Mouse (Mus musculus) layer of hippocampus, adult 9-11 months (tissue): ENCODE results near the gene Rpp25l.
"Not testable (repeated sequence)": the region's sequence is repeated elsewhere in the genome, so short reads cannot be mapped to it uniquely, and the experiment has no call there.

Experiments used
- DNase-seq: peaks from one replicate; pipeline ENCODE4 v3.0.0; 2022

The Rpp25l gene

DNA sequence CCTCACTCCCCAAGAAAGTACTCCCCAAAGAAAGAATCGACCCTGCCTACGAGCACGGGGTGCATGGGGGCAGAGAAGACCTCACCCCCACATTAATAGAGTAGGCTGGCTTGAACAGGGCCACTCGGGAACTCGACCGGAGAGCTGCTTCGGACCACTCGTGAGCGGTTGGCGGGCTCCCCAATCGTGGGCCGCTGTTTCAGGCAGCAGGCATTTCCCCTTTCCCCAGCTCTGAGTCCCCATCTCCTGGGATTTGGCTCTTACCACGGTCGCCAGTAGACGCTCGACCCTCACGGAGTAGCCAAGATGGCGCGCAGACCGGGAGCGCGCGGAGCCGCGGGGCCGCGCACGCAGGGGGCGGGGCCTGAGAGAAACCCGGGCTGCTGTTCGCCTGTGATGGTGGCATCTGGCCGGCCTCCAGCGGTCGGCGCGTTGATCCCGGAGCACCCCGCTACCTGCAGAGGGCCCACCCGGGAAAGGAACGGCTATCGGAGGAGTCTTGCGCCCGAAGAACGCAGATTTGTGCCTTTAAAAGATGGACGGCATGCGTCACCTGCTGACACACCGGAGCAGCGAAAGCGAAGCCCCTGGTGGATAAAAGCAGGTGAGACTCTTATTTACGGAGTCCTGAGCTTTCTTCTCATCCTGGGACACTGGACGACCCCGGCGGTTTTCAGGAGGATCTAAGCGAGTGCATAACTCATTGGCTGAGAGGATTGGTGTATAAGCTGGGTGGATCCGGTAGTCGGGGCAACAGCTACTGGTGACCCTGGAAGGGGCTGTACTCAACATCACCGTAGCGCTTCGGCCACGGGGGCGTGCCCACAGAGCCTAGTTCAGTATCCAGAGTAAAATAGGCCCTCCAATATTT lies at the start of gene Rpp25l:
TSS of gene Rpp25l (minus strand) at position 338 of the 871 bp plus-strand sequence.
- DNase-seq = peak; percentile 76

DNA sequence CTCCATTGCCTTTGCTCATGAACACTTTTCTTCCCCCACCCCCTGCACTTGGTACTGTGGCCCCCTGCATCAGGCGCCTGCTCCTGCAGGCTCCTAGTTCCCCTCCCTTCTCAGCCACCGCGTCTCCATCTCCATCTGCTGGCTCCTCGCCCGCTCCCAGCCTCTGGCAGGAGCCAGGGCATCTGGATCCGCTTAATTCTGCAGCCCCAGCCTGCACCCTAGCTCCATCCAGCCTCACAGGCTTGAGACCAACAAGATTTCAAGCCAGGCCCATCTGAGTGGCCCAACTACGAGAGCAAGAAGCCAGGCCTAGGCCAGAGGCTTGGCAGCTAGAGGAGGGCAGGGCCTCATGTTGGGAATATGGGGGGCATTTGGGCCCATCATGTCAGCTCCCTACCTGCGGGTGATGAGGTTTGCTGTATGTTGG lies 49.4 kb upstream of the Rpp25l start:
- DNase-seq = not testable (repeated sequence)

- no peak for DNase-seq
Observed at GRCm38 (mm10) chr4:41762099-41762687, 48.9 kb upstream of the Rpp25l start.

DNA sequence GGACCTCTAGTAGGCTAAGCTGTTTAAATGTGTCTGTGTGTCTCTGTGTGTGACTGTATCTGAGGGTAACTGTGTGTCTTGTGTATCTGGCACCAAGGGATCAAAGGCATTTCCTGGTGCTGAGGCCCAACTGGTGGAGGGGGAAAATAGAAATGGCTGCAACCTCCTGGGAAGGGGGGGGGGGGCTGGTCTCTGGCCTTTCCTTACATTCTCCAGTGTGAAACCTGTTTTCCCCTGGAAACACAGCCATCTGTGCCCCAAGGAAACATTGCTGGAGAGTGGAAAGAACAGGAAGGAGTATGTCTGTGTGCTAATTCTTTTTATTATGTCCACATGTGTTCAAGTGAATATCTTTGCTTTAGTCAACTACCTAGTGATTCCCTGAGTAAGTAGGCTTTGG lies 48.3 kb upstream of the Rpp25l start:
- no peak for DNase-seq

DNA sequence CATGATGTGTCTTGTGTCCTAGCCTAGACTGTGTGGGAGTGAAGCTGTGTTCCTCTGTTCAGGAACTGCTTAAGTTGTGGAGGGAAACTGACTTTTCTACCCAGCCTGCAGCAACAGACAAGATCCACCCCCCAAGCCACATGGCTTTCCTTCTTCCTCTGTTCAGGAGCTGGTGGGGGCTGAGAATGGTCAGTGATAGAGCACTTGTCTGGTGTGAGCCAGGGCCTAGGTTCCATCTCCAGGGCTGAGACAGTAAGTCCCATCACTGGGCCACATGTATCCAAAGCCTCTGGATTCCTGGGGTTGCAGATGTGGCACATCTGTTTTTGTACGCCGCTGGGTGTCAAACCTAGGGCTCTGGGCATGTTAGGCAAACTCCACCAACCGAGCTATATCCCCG lies 47.6 kb upstream of the Rpp25l start:
- no peak for DNase-seq

GRCm38 (mm10) chr4:41760288-41760721 lies 47.0 kb upstream of the Rpp25l start:
- peak; percentile 87 for DNase-seq

GRCm38 (mm10) chr4:41759656-41760287 lies 46.4 kb upstream of the Rpp25l start:
- no peak for DNase-seq

DNA sequence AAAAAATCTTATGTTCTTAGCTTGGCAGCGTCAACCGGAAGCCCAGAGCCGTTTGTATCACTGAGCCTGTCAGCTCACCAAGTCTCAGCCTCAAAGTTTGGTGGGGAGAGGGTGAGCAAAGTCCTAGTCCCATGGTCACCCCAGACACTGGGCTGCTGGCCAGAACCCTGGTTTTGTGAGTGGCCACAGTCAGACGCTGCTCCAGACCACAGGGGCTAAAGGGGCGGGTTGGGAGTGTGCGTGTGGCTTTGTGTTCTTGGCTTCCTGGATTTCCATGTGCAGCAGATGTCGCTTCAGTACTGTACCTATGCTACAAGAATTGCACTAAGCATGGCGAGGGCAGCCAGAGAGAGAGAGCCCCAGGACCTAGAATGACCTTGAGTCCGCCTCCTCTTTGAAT lies 45.9 kb upstream of the Rpp25l start:
- no peak for DNase-seq

DNA sequence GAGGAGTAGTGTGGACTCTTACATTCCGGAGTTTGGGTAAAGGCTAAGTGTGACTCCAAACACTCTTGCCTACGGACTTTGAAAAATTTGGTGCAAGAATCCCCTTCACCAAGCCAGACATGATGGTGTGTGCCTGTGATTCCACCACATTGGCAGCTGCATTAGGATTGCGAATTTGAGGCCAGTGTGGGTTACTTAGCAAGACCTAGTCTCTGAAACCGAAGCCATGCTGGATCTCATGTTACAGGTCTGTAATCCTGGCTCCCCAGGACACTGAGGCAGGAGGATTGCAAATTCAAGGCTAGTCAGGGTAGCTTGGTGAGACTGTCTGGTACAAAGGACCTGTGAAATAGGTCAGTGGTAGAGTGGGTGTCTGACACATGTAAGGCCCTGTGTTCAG lies 45.4 kb upstream of the Rpp25l start:
- no peak for DNase-seq

DNA sequence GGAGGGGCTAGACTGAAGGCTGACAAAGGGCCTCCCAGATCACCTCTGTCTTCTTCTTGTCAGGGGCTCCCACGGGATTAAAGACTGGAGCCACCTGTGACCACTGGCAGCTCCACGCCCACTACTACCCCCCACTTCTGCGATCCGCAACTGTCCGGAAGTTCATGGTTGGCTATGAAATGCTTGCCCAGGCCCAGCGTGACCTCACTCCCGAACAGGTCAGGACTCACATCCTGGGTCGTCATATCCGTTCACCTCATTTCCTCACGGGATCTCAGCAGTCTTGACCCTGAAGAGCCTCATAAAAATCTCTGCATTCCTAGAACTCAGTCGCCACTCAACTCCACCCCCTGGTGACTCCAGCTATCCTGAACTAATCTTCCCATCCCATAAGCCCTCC lies 44.7 kb upstream of the Rpp25l start:
- no peak for DNase-seq

DNA sequence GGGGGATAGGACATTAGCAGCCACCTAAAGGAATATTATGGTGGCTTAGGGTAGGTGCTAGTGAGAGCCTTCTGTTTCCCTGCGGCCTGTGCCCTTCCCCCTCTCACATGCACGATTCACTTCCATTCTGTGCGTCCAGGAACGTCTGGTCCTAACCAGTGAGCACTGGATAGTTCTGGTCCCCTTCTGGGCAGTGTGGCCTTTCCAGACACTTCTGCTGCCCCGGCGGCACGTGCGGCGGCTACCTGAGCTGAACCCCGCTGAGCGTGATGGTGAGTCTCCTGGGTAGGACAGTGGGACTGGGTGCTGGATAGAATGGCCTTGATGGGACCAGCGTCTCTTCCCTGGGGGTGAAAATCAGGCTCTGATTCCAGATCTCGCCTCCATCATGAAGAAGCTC lies 44.0 kb upstream of the Rpp25l start:
- no peak for DNase-seq

DNA sequence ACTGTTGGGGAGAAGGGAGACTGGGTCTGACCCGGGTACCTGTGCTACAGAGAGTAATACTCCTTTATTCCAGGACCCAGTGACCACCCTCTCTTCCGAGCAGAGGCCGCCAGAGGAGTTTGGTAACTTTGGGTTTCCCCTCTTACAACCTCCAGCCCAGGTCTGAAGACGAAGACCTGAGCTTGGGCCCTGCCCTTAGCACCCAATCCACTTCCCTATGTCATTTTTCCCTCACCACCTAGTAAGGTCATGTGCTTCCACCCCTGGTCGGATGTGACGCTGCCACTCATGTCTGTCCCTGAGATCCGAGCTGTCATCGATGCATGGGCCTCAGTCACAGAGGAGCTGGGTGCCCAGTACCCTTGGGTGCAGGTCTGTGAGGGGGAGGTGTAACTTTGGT lies 43.1 kb upstream of the Rpp25l start:
- DNase-seq = no peak

GRCm38 (mm10) chr4:41755338-41756305 lies 42.3 kb upstream of the Rpp25l start, which contains the start of gene Sigmar1:
TSS of gene Sigmar1 (minus strand) at chr4:41756157.
- DNase-seq = peak; percentile 75

- no peak for DNase-seq
Observed at GRCm38 (mm10) chr4:41754797-41755337, 41.5 kb upstream of the Rpp25l start, which contains the start of gene Galt. TSS of gene Galt (plus strand) at chr4:41755228.

GRCm38 (mm10) chr4:41745021-41745420 lies 31.7 kb upstream of the Rpp25l start:
- no peak for DNase-seq

- no peak for DNase-seq
Observed at GRCm38 (mm10) chr4:41744131-41744530, 30.8 kb upstream of the Rpp25l start.

DNA sequence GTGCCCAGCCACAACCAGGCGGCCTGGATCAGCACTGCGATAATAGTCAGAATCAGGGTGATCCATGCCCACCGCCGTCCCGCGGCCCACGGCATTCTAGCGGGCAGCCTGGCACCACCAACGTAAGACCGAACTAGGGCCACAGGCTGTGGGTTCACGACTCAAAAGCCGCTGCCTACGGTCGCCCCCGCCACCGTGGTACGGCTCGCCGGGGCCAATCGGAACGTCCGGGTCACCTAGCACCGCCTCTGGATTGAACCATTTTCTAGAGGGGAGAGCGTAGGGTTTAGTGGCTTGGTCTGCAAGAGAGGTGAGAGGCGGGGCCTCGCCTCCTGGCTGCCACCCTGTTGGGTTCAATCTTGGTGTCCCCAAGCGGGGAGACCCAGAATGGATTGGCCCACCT lies 27.8 kb upstream of the Rpp25l start:
- peak; percentile 95 for DNase-seq

DNA sequence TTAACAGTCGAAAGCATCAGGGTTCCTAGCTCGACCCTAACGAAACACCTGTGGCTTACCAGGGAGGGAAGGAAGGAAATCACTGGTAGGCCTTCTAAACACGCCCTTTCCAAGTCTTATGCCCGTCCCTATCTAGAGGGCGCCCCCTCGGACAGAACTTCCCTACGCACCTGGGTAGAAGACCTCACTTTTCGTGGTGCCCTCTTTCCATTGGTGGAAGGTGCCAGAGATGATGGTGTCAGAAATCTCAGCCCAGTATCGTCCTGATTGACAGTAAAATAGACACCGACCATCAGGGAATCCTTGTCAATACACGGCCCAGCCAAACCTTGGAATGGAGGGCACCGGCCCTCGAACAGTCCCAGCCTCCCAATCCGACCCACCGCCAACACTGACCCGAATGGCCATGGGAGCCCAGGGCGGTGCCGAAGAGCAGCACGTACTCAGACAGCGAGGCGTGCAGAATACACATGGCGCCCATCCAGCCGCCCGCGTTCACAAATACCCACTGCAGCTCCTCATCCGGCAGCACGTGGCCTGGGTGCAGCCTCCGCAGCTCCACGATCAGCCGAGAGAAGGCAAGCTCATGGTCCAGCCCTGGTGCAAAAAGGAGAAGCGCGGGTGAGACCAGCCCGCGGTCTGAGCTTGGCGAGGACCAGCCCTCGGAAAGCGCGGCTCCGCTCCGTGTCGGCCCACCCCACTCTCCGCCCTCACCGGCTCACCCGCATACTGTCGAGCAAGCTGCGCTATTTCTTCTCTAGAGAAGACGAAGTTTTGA lies 27.2 kb upstream of the Rpp25l start:
- peak; percentile 82 for DNase-seq

- no peak for DNase-seq
Observed at GRCm38 (mm10) chr4:41739260-41739659, 25.9 kb upstream of the Rpp25l start.

GRCm38 (mm10) chr4:41738256-41738603 lies 24.9 kb upstream of the Rpp25l start:
- DNase-seq = no peak

- peak; percentile 78 for DNase-seq
Observed at GRCm38 (mm10) chr4:41737602-41738255, 24.4 kb upstream of the Rpp25l start.
